Mouse (Mus musculus): ENCODE measurements at regions not wholly inside any gene's neighbourhood (a gene's known extent, or its start where the extent isn't known, plus 50 kb on each side); places are given as distances from the start of the nearest gene placed in this dataset.

GRCm38 (mm10) chr16:73117338-73117737 is 809.2 kb downstream of the Robo1 start:
- no peak for TF ChIP-seq POLR2A (IDR thresholded peaks at IDR 0.05; ENCODE audit: low read depth, low read length)
- TF ChIP-seq CTCF (conservative IDR thresholded peaks at IDR 0.05; ENCODE audit: insufficient read depth, insufficient read length, low read depth, low read length), result no peak
